Mouse (Mus musculus) left cerebral cortex, postnatal 10 days (tissue): ENCODE measurements around the gene Odr4. TPM values are rescaled to one million over a fixed set of nuclear protein-coding genes. Genes with fewer than 3 reads are reported as not detected.

Experiments
- DNase-seq, 2 experiments: peaks; one replicate each; pipeline ENCODE4 v3.0.0; 2021 to 2022; ENCODE audit warnings: low spot score in 2 of 2, mixed read lengths in 1 of 2; ENCODE audit errors: extremely low spot score in 1 of 2
- intact Hi-C: fragments of 180-260 bp; cut with DNase I; formaldehyde crosslinking; loops from one replicate; pipeline ENCODE4 v1.15.1; 2025
- total RNA-seq, 2 experiments: library from RNA; stranded (reverse); gene quantifications; 2 replicates each; pipeline ENCODE4 v1.2.3; 2021

Odr4 gene
- 10 to 100 TPM; 42.5 to 45.1 TPM for total RNA-seq

DNA sequence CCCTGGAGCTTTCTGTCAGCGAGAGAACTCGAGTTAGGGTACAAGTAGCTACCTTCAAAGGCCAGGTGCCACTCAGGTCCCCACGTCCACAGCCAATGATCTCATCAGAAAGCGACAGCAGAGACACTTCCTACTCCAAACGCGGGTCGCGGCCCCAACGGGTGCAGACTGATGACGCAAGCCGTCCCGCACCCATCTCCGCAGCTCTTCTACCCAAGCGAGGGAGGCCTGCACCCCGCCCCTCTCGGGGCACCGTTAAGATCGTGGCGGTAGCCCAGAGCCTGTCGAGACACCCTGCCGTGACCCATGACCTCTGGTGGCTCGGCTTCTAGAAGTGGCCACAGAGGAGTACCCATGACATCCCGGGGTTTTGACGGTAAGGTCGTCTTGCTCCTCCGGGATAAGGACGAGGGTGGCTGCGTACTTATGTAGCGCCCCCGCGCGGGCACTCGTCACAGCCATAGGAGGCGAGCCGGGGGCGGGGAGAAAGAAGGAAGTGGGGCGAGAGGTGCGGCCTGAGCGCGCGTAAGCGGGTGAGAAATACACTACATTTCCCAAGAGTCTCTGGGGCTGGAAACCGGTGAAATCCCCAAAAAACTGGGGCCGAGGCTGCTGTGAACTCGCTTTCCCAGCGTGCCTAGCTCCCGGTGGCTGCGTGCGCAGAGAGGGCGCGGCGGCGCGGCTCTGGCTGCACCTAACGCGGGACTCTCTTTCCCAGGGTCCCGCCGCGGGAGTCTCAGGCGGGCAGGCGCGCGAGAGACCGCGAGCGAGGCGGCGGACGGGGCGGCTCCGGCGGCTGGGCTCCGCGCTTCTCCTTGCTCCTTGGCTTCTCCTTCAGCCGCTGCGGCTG lies at the start of gene Odr4, which contains the start of gene Tpr:
Odr4 (minus strand) TSS at position 443 of the 850 bp plus-strand sequence.
Tpr (plus strand) TSS at position 201 of the 850 bp plus-strand sequence.
- peak; percentile 99 for DNase-seq
- intact Hi-C loops, result no loop called here

DNA sequence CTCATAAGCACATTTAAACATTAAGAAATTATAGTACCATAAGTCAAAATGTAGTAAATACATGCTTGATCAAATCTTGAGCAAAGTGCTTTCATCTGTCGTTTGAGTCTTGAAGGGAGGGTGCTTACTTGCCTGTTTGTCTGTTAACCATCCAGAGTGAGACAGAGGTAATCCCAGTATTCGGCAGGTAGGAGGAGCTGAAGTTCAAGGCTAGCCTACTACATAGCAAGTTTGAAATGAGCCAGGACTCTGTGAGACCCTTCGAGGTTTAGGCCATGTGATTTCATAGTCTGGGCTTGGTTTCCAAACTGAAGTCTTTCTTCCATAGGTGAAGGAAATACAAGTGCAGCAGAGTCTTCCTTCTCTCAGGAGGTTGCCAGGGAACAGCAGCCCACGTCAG lies 48.9 kb upstream of the Odr4 start:
- intact Hi-C loops, result loop anchor here (5.0 to 10.0 kb wide), 2 partner anchors 39 to 1003 kb away; no protein-coding TSS in a partner anchor
- DNase-seq, result no peak

GRCm38 (mm10) chr1:150438641-150439040 lies 45.8 kb upstream of the Odr4 start:
- no peak for DNase-seq
- intact Hi-C loops, result no loop called here

- no peak for DNase-seq
- intact Hi-C loops, result no loop called here
Observed at GRCm38 (mm10) chr1:150426216-150426615, 33.3 kb upstream of the Odr4 start.

DNA sequence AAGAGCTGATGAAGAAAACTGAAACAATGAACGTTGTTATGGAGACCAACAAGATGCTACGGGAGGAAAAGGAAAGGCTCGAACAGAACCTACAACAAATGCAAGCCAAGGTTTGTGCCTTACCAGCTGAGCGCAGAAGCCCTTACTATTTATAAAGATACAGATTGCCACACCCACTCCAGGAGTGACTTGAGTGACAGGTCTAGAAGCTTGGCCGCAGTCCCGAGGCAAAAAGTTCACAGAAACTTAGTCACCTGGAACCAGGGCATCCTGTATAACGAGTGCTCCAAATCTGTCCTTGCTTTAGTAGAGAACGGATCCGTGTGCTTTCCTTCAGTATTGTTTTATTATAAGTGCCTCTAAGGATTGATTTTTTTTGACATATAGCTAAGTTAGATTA lies 32.8 kb upstream of the Odr4 start:
- intact Hi-C loops, result no loop called here
- DNase-seq, result no peak

- intact Hi-C loops, result loop anchor here (10.0 kb wide), 2 partner anchors 946 to 1016 kb away; no protein-coding TSS in a partner anchor
- DNase-seq, result no peak
Observed at GRCm38 (mm10) chr1:150418426-150418825, 25.5 kb upstream of the Odr4 start.

- intact Hi-C loops, result loop anchor here (10.0 kb wide), 2 partner anchors 949 to 1019 kb away; no protein-coding TSS in a partner anchor
- no peak for DNase-seq
Observed at GRCm38 (mm10) chr1:150416006-150416405, 23.1 kb upstream of the Odr4 start.

- no peak for DNase-seq
- intact Hi-C loops, result loop anchor here (5.0 to 10.0 kb wide), 3 partner anchors 37 to 1025 kb away; no protein-coding TSS in a partner anchor
Observed at GRCm38 (mm10) chr1:150409996-150410395, 17.1 kb upstream of the Odr4 start.

- intact Hi-C loops, result no loop called here
- DNase-seq, result no peak
Observed at GRCm38 (mm10) chr1:150407285-150407684, 14.4 kb upstream of the Odr4 start.

DNA sequence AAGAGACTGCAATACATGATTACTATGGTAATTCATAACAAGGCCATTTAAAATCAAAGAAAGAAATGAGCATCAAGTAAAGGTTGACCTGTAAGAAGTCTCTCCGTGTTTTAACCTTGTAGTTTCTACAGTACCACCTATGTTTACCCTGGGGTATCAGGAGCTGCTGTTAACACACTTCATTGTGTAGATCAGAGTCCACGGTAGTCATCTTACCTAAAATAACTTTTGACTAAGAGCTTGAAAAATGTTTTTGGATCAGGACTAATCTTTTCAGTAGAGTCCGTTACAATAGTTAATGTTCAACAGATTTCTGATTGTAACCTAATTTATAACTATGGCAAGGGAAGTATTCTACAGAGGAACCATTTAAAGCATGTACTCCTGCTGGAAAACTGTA lies 11.7 kb upstream of the Odr4 start:
- DNase-seq, result no peak
- intact Hi-C loops, result loop anchor here (5.0 kb wide), 1 partner anchor 38 kb away; no protein-coding TSS in a partner anchor

DNA sequence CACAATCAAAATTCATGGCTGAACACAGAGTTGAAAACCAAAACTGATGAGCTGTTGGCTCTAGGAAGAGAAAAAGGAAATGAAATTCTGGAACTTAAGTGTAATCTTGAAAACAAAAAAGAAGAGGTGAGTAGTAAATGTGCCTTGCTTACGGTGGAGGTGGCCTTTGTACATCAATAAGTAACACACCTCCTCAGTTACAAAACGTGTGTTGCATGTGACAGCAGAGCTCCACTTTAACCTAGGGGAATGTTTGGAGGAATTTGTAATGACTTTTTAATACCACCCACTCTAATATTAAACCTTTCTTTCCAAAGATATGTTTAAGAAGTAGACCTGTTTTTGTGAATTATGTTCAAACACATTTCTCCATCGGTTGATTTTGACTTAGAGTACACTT lies 11.0 kb upstream of the Odr4 start:
- intact Hi-C loops, result loop anchor here (5.0 kb wide), 1 partner anchor 38 kb away; no protein-coding TSS in a partner anchor
- DNase-seq, result no peak

- intact Hi-C loops, result no loop called here
- DNase-seq, result no peak
Observed at GRCm38 (mm10) chr1:150396001-150396400, 3.1 kb upstream of the Odr4 start.

- no peak for DNase-seq
- intact Hi-C loops, result no loop called here
Observed at GRCm38 (mm10) chr1:150393488-150393852, 590 bp upstream of the Odr4 start.

GRCm38 (mm10) chr1:150391931-150392637 lies 796 bp downstream of the Odr4 start:
- intact Hi-C loops, result no loop called here
- DNase-seq, result no peak

DNA sequence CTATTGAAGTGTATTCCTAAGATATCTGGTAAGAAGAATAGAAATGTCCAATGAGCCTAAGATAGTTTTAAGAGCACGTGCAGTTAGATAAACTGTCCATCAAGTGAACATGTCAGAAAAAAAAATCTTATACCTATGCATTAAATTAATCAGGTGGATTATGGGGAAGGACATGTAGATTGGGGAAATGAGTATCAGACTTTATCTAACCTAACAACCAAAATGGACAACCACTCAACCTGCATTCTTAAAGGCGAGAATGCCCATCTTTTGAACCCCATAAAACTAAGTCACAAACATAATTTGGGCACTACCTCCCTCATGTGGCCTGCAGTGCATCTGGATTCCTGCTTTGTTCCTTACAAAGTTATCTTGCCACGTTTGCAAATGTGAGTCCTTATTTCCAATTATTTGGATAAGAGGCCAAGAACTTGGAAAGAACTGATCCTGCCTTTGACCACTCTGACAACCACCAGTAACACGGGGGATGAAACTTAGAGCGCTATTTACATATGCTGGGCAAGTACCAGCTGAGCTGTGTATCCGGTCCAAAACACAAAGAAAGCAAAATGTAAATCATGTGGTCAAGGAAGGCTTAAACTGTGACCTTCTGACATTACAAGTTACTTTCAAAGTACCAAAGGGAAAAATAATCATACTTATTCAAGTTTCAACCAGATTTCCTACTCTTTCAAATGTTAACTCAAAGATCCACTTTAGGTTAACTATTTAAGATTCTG lies 3.3 kb downstream of the Odr4 start:
- intact Hi-C loops, result no loop called here
- no peak for DNase-seq

DNA sequence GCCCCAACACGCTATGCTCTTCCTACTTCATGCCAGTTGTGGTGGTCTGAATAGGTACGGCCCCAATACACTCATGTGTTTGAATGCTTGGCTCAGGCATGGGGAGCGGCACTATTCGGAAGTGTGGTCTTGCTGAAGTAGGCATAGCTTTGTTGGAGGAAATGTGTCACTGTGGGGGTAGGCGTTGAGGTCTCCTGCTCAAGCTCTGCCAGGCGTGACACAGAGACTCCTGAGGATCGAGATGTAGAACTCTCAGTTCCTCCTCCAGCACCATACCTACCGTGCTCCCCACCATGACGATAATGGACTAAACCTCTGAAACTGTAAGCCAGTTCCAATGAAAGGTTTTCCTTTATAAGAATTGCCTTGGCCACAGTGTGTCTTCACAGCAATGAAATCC lies 5.3 kb downstream of the Odr4 start:
- no peak for DNase-seq
- intact Hi-C loops, result no loop called here

DNA sequence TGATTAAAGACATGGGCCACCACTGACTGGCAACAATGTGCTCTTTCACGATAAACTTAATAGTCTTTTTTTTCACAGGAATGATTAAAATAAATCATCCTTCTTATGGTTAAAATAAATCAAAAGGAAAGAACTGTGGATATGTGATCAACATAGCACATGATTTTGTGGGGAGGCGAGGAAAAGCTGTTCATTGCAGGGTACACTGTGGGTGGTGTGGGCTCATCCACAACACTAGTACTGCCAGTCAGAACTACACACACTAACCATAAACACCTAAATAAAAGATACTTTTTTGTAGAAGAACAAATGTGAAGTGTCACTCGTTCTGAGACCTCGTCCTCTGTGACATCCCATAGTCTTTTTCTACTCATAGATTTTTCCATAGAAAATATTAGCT lies 8.7 kb downstream of the Odr4 start:
- no peak for DNase-seq

GRCm38 (mm10) chr1:150374247-150374646 lies 18.6 kb downstream of the Odr4 start:
- intact Hi-C loops, result loop anchor here (5.0 kb wide), 1 partner anchor 542 kb away; no protein-coding TSS in a partner anchor
- no peak for DNase-seq

More for the DNA sequence above, 8.7 kb downstream of the Odr4 start:
- intact Hi-C loops, result no loop called here

- intact Hi-C loops, result loop anchor here (5.0 kb wide), 1 partner anchor 541 kb away; no protein-coding TSS in a partner anchor
- no peak for DNase-seq
Observed at GRCm38 (mm10) chr1:150372895-150373294, 20.0 kb downstream of the Odr4 start.
